In genomic region chr2:106576746-106577323, GRCm38 (mm10) we compare ENCODE assay signal across 16 mouse cellular contexts.
DNase-seq lines count a peak whose midpoint lies in the region; ATAC-seq and TF ChIP-seq lines count a peak whose summit lies in the region.
"Had no signal": no experiment of that assay in that cellular context is flagged by ENCODE, and none has a peak within 500 bp of the region (broad histone marks: within the 10 kb centered on the region; RNA-seq: fewer than 3 reads in every experiment).

No protein-coding gene starts in this region.

- H3K9me3 ChIP-seq in neural tube, embryonic 13.5 days = no peaks in the 10 kb centered on the region
- H3K9me3 ChIP-seq: intestine, embryonic 15.5 days; midbrain, embryonic 12.5 days; stomach, embryonic 15.5 days had no signal

- H3K27ac ChIP-seq in neural tube, embryonic 13.5 days (replicated peaks) = 0 out of 2 replicates have a peak overlapping the region, but pooled peaks have one; percentile 6
- no peak overlapping the region for H3K27ac ChIP-seq in layer of hippocampus, adult 2 months
- H3K27ac ChIP-seq: intestine, embryonic 15.5 days; liver, embryonic 14.5 days; midbrain, embryonic 12.5 days; stomach, embryonic 15.5 days had no signal

- no peak overlapping the region for H3K9ac ChIP-seq in neural tube, embryonic 13.5 days
- H3K9ac ChIP-seq: intestine, embryonic 15.5 days; liver, embryonic 14.5 days; midbrain, embryonic 12.5 days; stomach, embryonic 15.5 days had no signal

- ATAC-seq in neural tube, embryonic 13.5 days (ENCODE audit: low read depth) = no peak
- ATAC-seq: forebrain, embryonic 16.5 days; intestine, embryonic 15.5 days had no signal

- 54% methylated on average over 4 of the region's 4 CpGs for WGBS in neural tube, embryonic 13.5 days

- H3K4me1 ChIP-seq in neural tube, embryonic 13.5 days (replicated peaks) = no peaks in the 10 kb centered on the region; the same call in 1 of the 2 replicates
- H3K4me1 ChIP-seq: intestine, embryonic 15.5 days; midbrain, embryonic 12.5 days; stomach, embryonic 15.5 days had no signal

- no peaks in the 10 kb centered on the region for H3K36me3 ChIP-seq in neural tube, embryonic 13.5 days
- H3K36me3 ChIP-seq: intestine, embryonic 15.5 days; midbrain, embryonic 12.5 days; stomach, embryonic 15.5 days had no signal

- H3K4me2 ChIP-seq in neural tube, embryonic 13.5 days = no peak overlapping the region
- H3K4me2 ChIP-seq: intestine, embryonic 15.5 days; midbrain, embryonic 12.5 days; stomach, embryonic 15.5 days had no signal

- TF ChIP-seq CTCF in layer of hippocampus, adult 2 months (conservative IDR thresholded peaks at IDR 0.05) = no peak

- DNase-seq in kidney, adult 9 months = peak; percentile 11
- DNase-seq in kidney, postnatal 10 days = no peak
- peak; percentile 84 for DNase-seq in embryo, embryonic 11 days
- DNase-seq in forelimb bud, embryonic 11.5 days (ENCODE audit: low read depth, low spot score) = peak; percentile 86
- DNase-seq in layer of hippocampus, postnatal 10 days (ENCODE audit: low spot score in 2 of 2) = no peak
- no peak for DNase-seq in layer of hippocampus, adult 2 months (ENCODE audit: low spot score in 2 of 2)
- DNase-seq: cerebellum, adult 2 months; gastrocnemius, postnatal 10 days; kidney, postnatal 4 days; lung, postnatal 14 days had no signal

- H3K4me3 ChIP-seq in neural tube, embryonic 13.5 days = no peak overlapping the region
- no peak overlapping the region for H3K4me3 ChIP-seq in layer of hippocampus, adult 2 months
- H3K4me3 ChIP-seq: intestine, embryonic 15.5 days; midbrain, embryonic 12.5 days; stomach, embryonic 15.5 days had no signal

- no peaks in the 10 kb centered on the region; the same call in 1 of the 2 replicates for H3K27me3 ChIP-seq in neural tube, embryonic 13.5 days
- H3K27me3 ChIP-seq: intestine, embryonic 15.5 days; midbrain, embryonic 12.5 days; stomach, embryonic 15.5 days had no signal

Comparison
In these comparisons a context has a peak if more than half of its experiments do, and no peak if none do; other contexts are left out.
1. DNase-seq: peak in kidney, adult 9 months (single experiment), embryo, embryonic 11 days (single experiment) and forelimb bud, embryonic 11.5 days (single experiment); none in kidney, postnatal 10 days (single experiment), layer of hippocampus, postnatal 10 days (0 of 2) and layer of hippocampus, adult 2 months (0 of 2).